17 mouse cellular contexts compared by ENCODE assay signal in genomic region chr11:64752816-64753215, GRCm38 (mm10).
A peak's percentile ranks its signal among the peaks of the same experiment; 100 is the strongest.
DNase-seq lines count a peak whose midpoint lies in the region; ATAC-seq and TF ChIP-seq lines count a peak whose summit lies in the region.
"Had no signal": no experiment of that assay in that cellular context is flagged by ENCODE, and none has a peak within 500 bp of the region (broad histone marks: within the 10 kb centered on the region; RNA-seq: fewer than 3 reads in every experiment).

No protein-coding gene starts in this region.

- peak overlapping the region; percentile 6; the same call in 1 of the 2 replicates for H3K4me2 ChIP-seq in hindbrain, embryonic 15.5 days
- H3K4me2 ChIP-seq in hindbrain, embryonic 13.5 days, result no peak overlapping the region
- H3K4me2 ChIP-seq: embryonic facial prominence, embryonic 15.5 days; forebrain, embryonic 12.5 days; kidney, embryonic 15.5 days; lung, embryonic 15.5 days had no signal

- intact Hi-C loops in left cerebral cortex, postnatal 36 days (cut with DNase I), result no loop called here

- no peak for ATAC-seq in hindbrain, embryonic 15.5 days (ENCODE audit: low FRiP score, low read depth)
- ATAC-seq in hindbrain, embryonic 13.5 days (ENCODE audit: low FRiP score), result no peak

- H3K36me3 ChIP-seq in hindbrain, embryonic 15.5 days, result no peaks in the 10 kb centered on the region
- H3K36me3 ChIP-seq in hindbrain, embryonic 13.5 days, result no peaks in the 10 kb centered on the region
- no peaks in the 10 kb centered on the region for H3K36me3 ChIP-seq in kidney, adult 2 months (ENCODE audit: control insufficient read depth, insufficient read depth, low read length)
- H3K36me3 ChIP-seq: embryonic facial prominence, embryonic 15.5 days; forebrain, embryonic 12.5 days; heart, embryonic 10.5 days; kidney, embryonic 15.5 days; lung, embryonic 15.5 days had no signal

- H3K9me3 ChIP-seq in hindbrain, embryonic 15.5 days, result no peaks in the 10 kb centered on the region
- no peaks in the 10 kb centered on the region for H3K9me3 ChIP-seq in hindbrain, embryonic 13.5 days
- H3K9me3 ChIP-seq: embryonic facial prominence, embryonic 15.5 days; forebrain, embryonic 12.5 days; heart, embryonic 10.5 days; kidney, embryonic 15.5 days; lung, embryonic 15.5 days had no signal

- no peak overlapping the region for H3K27ac ChIP-seq in hindbrain, embryonic 15.5 days (replicated peaks)
- no peak overlapping the region for H3K27ac ChIP-seq in hindbrain, embryonic 13.5 days
- no peak overlapping the region for H3K27ac ChIP-seq in kidney, adult 2 months (ENCODE audit: insufficient read depth, low read depth, low read length)
- H3K27ac ChIP-seq: embryonic facial prominence, embryonic 15.5 days; forebrain, embryonic 12.5 days; heart, embryonic 10.5 days; kidney, embryonic 15.5 days; left cerebral cortex, adult 2 months; lung, embryonic 15.5 days had no signal

- no peak overlapping the region for H3K4me3 ChIP-seq in hindbrain, embryonic 15.5 days
- no peak overlapping the region for H3K4me3 ChIP-seq in hindbrain, embryonic 13.5 days
- no peak overlapping the region for H3K4me3 ChIP-seq in kidney, adult 2 months (ENCODE audit: insufficient read depth, low read depth, low read length)
- H3K4me3 ChIP-seq: embryonic facial prominence, embryonic 15.5 days; forebrain, embryonic 12.5 days; heart, embryonic 10.5 days; kidney, embryonic 15.5 days; left cerebral cortex, adult 2 months; lung, embryonic 15.5 days; myocyte had no signal

- H3K27me3 ChIP-seq in hindbrain, embryonic 15.5 days, result no peaks in the 10 kb centered on the region
- H3K27me3 ChIP-seq in hindbrain, embryonic 13.5 days, result no peaks in the 10 kb centered on the region
- no peaks in the 10 kb centered on the region for H3K27me3 ChIP-seq in kidney, adult 2 months (replicated peaks; ENCODE audit: control insufficient read depth, insufficient read depth, low read length)
- H3K27me3 ChIP-seq: embryonic facial prominence, embryonic 15.5 days; kidney, embryonic 15.5 days; lung, embryonic 15.5 days had no signal

- no peak overlapping the region for H3K9ac ChIP-seq in hindbrain, embryonic 15.5 days
- no peak overlapping the region for H3K9ac ChIP-seq in hindbrain, embryonic 13.5 days
- H3K9ac ChIP-seq: embryonic facial prominence, embryonic 15.5 days; forebrain, embryonic 12.5 days; kidney, embryonic 15.5 days; lung, embryonic 15.5 days had no signal

- 26% methylated on average over 7 of the region's 7 CpGs for WGBS in hindbrain, embryonic 15.5 days
- 28% methylated on average over 7 of the region's 7 CpGs for WGBS in hindbrain, embryonic 13.5 days
- 81% methylated on average over 7 of the region's 7 CpGs for WGBS in kidney, adult 2 months

- peak; percentile 6 to 36 for DNase-seq in cerebellum, postnatal 14 days
- DNase-seq in cerebellum, adult 8-10 months, result no peak
- DNase-seq in right cerebral cortex, adult 2 months (ENCODE audit: low spot score in 2 of 2), result peak; percentile 10 to 34
- DNase-seq in right cerebral cortex, adult 18-20 months, result no peak
- DNase-seq in left cerebral cortex, postnatal 36 days (ENCODE audit: low spot score in 2 of 2), result peak; percentile 5 to 8
- no peak for DNase-seq in kidney, adult 2 months
- DNase-seq: B cell, adult 2 months; gastrocnemius, postnatal 25 days had no signal

- peaks cover 7% of the 10 kb centered on the region; the same call in 1 of the 2 replicates for H3K4me1 ChIP-seq in hindbrain, embryonic 15.5 days (replicated peaks)
- peaks cover 9% of the 10 kb centered on the region for H3K4me1 ChIP-seq in hindbrain, embryonic 13.5 days (replicated peaks)
- no peaks in the 10 kb centered on the region for H3K4me1 ChIP-seq in kidney, adult 2 months (ENCODE audit: control insufficient read depth, insufficient read depth, low read length)
- H3K4me1 ChIP-seq: kidney, embryonic 15.5 days; lung, embryonic 15.5 days had no signal

- no peak for TF ChIP-seq POLR2A in kidney, adult 2 months (IDR thresholded peaks at IDR 0.05; ENCODE audit: low read depth, low read length)

- TF ChIP-seq CTCF in kidney, adult 2 months (conservative IDR thresholded peaks at IDR 0.05; ENCODE audit: insufficient read depth, insufficient read length, low read depth, low read length), result no peak

Comparison
In these comparisons a context has a peak if more than half of its experiments do, and no peak if none do; other contexts are left out.
1. DNase-seq: peak in cerebellum, postnatal 14 days (2 of 2), right cerebral cortex, adult 2 months (2 of 2) and left cerebral cortex, postnatal 36 days (2 of 2); none in cerebellum, adult 8-10 months (single experiment), right cerebral cortex, adult 18-20 months (single experiment) and kidney, adult 2 months (single experiment).